Mouse (Mus musculus): ENCODE results near the gene Mmrn1. TPM values are rescaled to one million over a fixed set of nuclear protein-coding genes. Genes with fewer than 3 reads are reported as not detected.
A peak's percentile ranks its signal among the peaks of the same experiment; 100 is the strongest.
"Not testable (repeated sequence)": the region's sequence is repeated elsewhere in the genome, so short reads cannot be mapped to it uniquely, and the experiment has no call there.

Mmrn1 gene
- total RNA-seq (2021) (1 to 10 TPM; 6.8 to 7.5 TPM), polyA plus RNA-seq (2012; rRNA removed) (2.4 and 3.5 TPM in 2 replicates)
- long read RNA-seq, full-length matches to known transcripts: 7 of 7 reads
- long read RNA-seq, partial matches to known transcripts: 0 of 7 reads
- long read RNA-seq, other reads (novel, unspliced or antisense): 0 of 7 reads

DNA sequence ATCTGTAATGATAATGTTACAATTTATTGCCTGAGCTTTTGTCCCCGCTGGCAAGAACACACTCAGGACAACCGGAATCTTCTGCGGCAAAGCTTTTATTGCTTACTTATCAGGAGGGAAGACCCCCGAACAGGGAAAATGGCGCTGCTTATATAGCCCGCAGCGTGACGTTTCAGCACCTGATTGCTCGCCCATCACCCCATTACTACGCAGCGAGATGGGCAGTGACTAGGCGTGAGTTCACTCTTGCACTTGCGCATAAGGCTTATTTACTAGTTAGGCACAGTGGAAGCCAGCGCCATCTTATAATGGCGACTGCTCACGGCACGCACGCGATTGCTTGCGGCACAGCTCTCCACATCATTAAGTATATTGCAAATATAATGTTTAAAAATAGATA lies at the start of gene Mmrn1:
Mmrn1 (plus strand) TSS at position 301 of the 400 bp plus-strand sequence.
- H3K4me1 ChIP-seq (ENCODE audit: control insufficient read depth, insufficient read depth, low read length); H3K4me3 ChIP-seq; intact Hi-C loops (cut with DNase I); H3K9ac ChIP-seq (ENCODE audit: low read depth, low read length); H3K36me3 ChIP-seq (ENCODE audit: control insufficient read depth, insufficient read depth, low read length); H3K27me3 ChIP-seq (ENCODE audit: control insufficient read depth, insufficient read depth, low read length); H3K27ac ChIP-seq; DNase-seq; H3K79me2 ChIP-seq (replicated peaks; ENCODE audit: control insufficient read depth, insufficient read depth, low read length): not testable (repeated sequence)
- WGBS: 95% methylated on average over 20 of the region's 20 CpGs

DNA sequence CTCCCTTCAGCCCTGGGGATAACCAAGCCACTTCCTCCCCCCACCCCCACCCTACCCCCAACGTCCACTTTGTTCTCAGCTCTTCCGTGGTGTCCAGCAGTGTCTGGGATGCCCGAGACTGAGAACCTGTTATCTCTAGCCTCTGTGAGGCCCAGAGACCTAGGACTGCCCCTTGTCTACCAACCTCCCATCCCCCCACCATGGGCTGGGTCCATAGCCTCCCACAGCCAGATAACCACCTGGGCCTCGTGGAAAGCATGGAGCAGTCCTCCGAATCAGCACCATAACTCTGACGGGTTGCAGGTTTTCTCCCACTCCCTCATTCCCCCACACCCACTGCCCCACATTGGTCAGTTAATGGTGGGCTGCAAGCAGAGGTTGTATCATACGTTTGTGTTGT lies 44.4 kb upstream of the Mmrn1 start:
- Histone ChIP-seq H3K79me2 (replicated peaks; ENCODE audit: control insufficient read depth, insufficient read depth, low read length) (no peaks in the 10 kb centered on the region), H3K27ac (no peak overlapping the region), H3K27me3 (ENCODE audit: control insufficient read depth, insufficient read depth, low read length) (no peaks in the 10 kb centered on the region), H3K36me3 (ENCODE audit: control insufficient read depth, insufficient read depth, low read length) (no peaks in the 10 kb centered on the region), H3K4me3 (no peak overlapping the region), H3K4me1 (ENCODE audit: control insufficient read depth, insufficient read depth, low read length) (no peaks in the 10 kb centered on the region), H3K9ac (ENCODE audit: low read depth, low read length) (no peak overlapping the region)
- DNase-seq: no peak
- TF ChIP-seq EP300 (IDR thresholded peaks at IDR 0.05; ENCODE audit: insufficient read depth, low read depth, low read length) (no peak), CTCF (IDR thresholded peaks at IDR 0.05) (no peak), POLR2A (IDR thresholded peaks at IDR 0.05; ENCODE audit: insufficient read depth, low read depth, low read length) (no peak)
- intact Hi-C loops (cut with DNase I): no loop called here
- WGBS: 70% methylated on average over 7 of the region's 7 CpGs

DNA sequence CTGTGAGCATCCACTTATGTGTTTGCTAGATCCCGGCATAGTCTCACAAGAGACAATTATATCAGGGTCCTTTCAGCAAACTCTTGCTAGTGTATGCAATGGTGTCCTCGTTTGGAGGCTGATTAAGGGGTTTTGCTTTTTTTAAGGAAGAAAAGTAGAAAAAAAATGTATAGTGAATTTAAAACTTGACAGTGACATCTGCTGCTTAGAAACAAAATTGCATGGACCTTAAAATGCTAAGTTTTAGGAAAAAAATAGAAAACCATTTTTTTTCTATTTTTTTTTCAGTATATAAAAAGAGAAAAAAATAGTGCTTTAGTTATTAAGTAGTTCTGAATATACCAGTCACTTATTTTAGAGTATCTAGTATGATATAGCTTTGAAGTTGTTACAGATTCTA lies 43.2 kb upstream of the Mmrn1 start:
- Histone ChIP-seq H3K27me3 (ENCODE audit: control insufficient read depth, insufficient read depth, low read length) (no peaks in the 10 kb centered on the region), H3K9ac (ENCODE audit: low read depth, low read length) (no peak overlapping the region), H3K4me1 (ENCODE audit: control insufficient read depth, insufficient read depth, low read length) (no peaks in the 10 kb centered on the region), H3K79me2 (replicated peaks; ENCODE audit: control insufficient read depth, insufficient read depth, low read length) (no peaks in the 10 kb centered on the region), H3K36me3 (ENCODE audit: control insufficient read depth, insufficient read depth, low read length) (no peaks in the 10 kb centered on the region), H3K4me3 (no peak overlapping the region), H3K27ac (no peak overlapping the region)
- intact Hi-C loops (cut with DNase I): no loop called here
- WGBS: 59% methylated on average over 2 of the region's 2 CpGs
- no peak for DNase-seq
- TF ChIP-seq POLR2A (IDR thresholded peaks at IDR 0.05; ENCODE audit: insufficient read depth, low read depth, low read length) (no peak), CTCF (IDR thresholded peaks at IDR 0.05) (no peak), EP300 (IDR thresholded peaks at IDR 0.05; ENCODE audit: insufficient read depth, low read depth, low read length) (no peak)

DNA sequence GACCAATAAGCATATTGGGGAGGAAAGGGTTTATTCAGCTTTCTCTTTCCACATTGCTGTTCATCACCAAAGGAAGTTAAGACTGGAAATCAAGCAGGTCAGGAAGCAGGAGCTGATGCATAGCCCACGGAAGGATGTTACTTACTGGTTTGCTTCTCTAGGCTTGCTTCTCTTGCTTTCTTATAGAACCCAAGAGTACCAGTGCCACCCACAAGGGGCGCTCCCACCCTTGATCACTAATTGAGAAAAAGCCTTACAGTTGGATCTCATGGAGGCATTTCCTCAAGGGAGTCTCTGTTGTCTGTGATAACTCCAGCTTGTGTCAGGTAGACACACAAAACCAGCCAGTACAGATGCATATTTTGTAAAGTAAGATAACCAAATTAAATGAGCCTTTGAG lies 17.5 kb upstream of the Mmrn1 start:
- WGBS: 69% methylated on average over 2 of the region's 2 CpGs
- no peak for DNase-seq
- Histone ChIP-seq H3K27ac (no peak overlapping the region), H3K4me3 (no peak overlapping the region), H3K27me3 (ENCODE audit: control insufficient read depth, insufficient read depth, low read length) (no peaks in the 10 kb centered on the region), H3K9ac (ENCODE audit: low read depth, low read length) (no peak overlapping the region), H3K4me1 (ENCODE audit: control insufficient read depth, insufficient read depth, low read length) (no peaks in the 10 kb centered on the region), H3K79me2 (replicated peaks; ENCODE audit: control insufficient read depth, insufficient read depth, low read length) (no peaks in the 10 kb centered on the region), H3K36me3 (ENCODE audit: control insufficient read depth, insufficient read depth, low read length) (no peaks in the 10 kb centered on the region)
- TF ChIP-seq CTCF (IDR thresholded peaks at IDR 0.05) (no peak), POLR2A (IDR thresholded peaks at IDR 0.05; ENCODE audit: insufficient read depth, low read depth, low read length) (no peak), EP300 (IDR thresholded peaks at IDR 0.05; ENCODE audit: insufficient read depth, low read depth, low read length) (no peak)
- intact Hi-C loops (cut with DNase I): no loop called here

DNA sequence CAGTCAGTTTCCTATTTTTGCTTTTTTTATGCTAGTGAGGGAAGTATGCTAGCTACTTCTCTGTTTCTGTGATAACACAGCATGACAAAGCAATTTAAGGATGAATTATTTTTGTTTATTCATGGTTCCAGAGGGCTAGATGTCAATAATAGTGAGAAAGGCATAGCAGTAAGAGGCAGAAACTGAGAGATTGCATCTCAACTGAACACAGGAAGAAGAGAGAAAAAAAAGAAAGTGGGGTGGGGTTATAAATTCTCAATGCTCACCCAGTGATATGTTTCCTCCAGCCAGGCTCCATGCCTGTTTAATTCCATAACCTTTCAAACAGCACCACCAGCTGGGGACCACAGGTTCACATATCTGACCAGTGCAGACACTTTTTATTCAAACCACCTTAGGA lies 6.6 kb downstream of the Mmrn1 start:
- intact Hi-C loops (cut with DNase I): loop anchor here (5.0 kb wide), 1 partner anchor 249 kb away; no protein-coding TSS in a partner anchor
- H3K4me1 ChIP-seq (ENCODE audit: control insufficient read depth, insufficient read depth, low read length): no peaks in the 10 kb centered on the region

DNA sequence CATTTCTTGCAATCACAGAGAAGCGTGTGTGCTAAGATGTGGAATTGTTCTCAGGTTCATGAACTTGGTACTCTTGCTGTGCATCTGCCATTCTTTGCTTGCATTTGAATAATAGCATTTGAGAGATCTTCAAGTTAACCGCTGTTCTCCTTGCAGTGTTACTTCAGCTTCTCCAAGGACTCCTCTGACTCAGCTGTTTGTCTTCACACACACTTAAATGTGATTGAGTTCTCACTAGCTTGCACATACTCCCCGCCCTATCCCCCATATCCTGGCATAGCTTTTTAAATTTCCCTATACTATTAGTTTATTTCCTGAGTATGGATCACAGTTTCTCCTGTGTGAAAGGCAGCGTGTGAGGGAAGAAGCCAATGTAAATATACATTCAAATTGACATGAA lies 10.1 kb downstream of the Mmrn1 start:
- H3K36me3 ChIP-seq (ENCODE audit: control insufficient read depth, insufficient read depth, low read length): no peaks in the 10 kb centered on the region
- no peak for DNase-seq
- no peak overlapping the region for H3K9ac ChIP-seq (ENCODE audit: low read depth, low read length)
- no peaks in the 10 kb centered on the region for H3K4me1 ChIP-seq (ENCODE audit: control insufficient read depth, insufficient read depth, low read length)
- intact Hi-C loops (cut with DNase I): loop anchor here (5.0 kb wide), 1 partner anchor 253 kb away; no protein-coding TSS in a partner anchor
- WGBS: 57% methylated on average over 4 of the region's 4 CpGs
- H3K27ac ChIP-seq: no peak overlapping the region
- no peaks in the 10 kb centered on the region for H3K27me3 ChIP-seq (ENCODE audit: control insufficient read depth, insufficient read depth, low read length)
- no peak overlapping the region for H3K4me3 ChIP-seq
- H3K79me2 ChIP-seq (replicated peaks; ENCODE audit: control insufficient read depth, insufficient read depth, low read length): no peaks in the 10 kb centered on the region
- TF ChIP-seq POLR2A (IDR thresholded peaks at IDR 0.05; ENCODE audit: insufficient read depth, low read depth, low read length) (no peak), CTCF (IDR thresholded peaks at IDR 0.05) (no peak), EP300 (IDR thresholded peaks at IDR 0.05; ENCODE audit: insufficient read depth, low read depth, low read length) (no peak)

More for the DNA sequence above, 6.6 kb downstream of the Mmrn1 start:
- no peak for TF ChIP-seq EP300 (IDR thresholded peaks at IDR 0.05; ENCODE audit: insufficient read depth, low read depth, low read length)
- peak; percentile 52 for TF ChIP-seq CTCF (IDR thresholded peaks at IDR 0.05)
- no peak for TF ChIP-seq POLR2A (IDR thresholded peaks at IDR 0.05; ENCODE audit: insufficient read depth, low read depth, low read length)
- no peak overlapping the region for H3K4me3 ChIP-seq
- no peak for DNase-seq
- no peaks in the 10 kb centered on the region for H3K27me3 ChIP-seq (ENCODE audit: control insufficient read depth, insufficient read depth, low read length)
- H3K9ac ChIP-seq (ENCODE audit: low read depth, low read length): no peak overlapping the region
- H3K27ac ChIP-seq: no peak overlapping the region
- H3K36me3 ChIP-seq (ENCODE audit: control insufficient read depth, insufficient read depth, low read length): no peaks in the 10 kb centered on the region
- H3K79me2 ChIP-seq (replicated peaks; ENCODE audit: control insufficient read depth, insufficient read depth, low read length): no peaks in the 10 kb centered on the region
